Mouse (Mus musculus): ENCODE data around the gene Il17c. TPM values are rescaled to one million over a fixed set of nuclear protein-coding genes. Genes with fewer than 3 reads are reported as not detected.

Il17c gene
- polyA plus RNA-seq, 1 experiment from 2014 or later, result not detected

GRCm38 (mm10) chr8:122443262-122444006 lies 21.6 kb downstream of the Il17c start, which contains the start of gene Mvd:
TSS of gene Mvd (minus strand) at chr8:122443422.
- no peaks in the 10 kb centered on the region for H3K27me3 ChIP-seq (ENCODE audit: insufficient read depth, low read length)
- H3K4me2 ChIP-seq, result peak within 1 kb of the TSS; percentile 98
- H3K27ac ChIP-seq (ENCODE audit: low read depth), result peak within 1 kb of the TSS; percentile 97
- peaks cover 9% of the 10 kb centered on the region; the same call in 1 of the 2 replicates for H3K36me3 ChIP-seq (ENCODE audit: insufficient read depth)
- DNase-seq, result peak; percentile 100
- peak within 1 kb of the TSS; percentile 64 for H3K4me3 ChIP-seq (ENCODE audit: low read depth, low read length)
- WGBS, result under 1% methylated on average over 47 of the region's 47 CpGs
- H3K9ac ChIP-seq, result peak within 1 kb of the TSS; percentile 71
- H3K4me1 ChIP-seq (ENCODE audit: insufficient read depth), result peaks cover 10% of the 10 kb centered on the region; the same call in 1 of the 2 replicates
- no peaks in the 10 kb centered on the region for H3K9me3 ChIP-seq (ENCODE audit: low read depth, low read length)
- peak; percentile 98 for ATAC-seq (ENCODE audit: insufficient read depth)
- TF ChIP-seq CTCF (IDR thresholded peaks at IDR 0.05; ENCODE audit: low read depth), result peak; percentile 46

- H3K9ac ChIP-seq, result peak overlapping the region; percentile 71
- H3K27ac ChIP-seq (ENCODE audit: low read depth), result peak overlapping the region; percentile 97
- no peak for TF ChIP-seq CTCF (IDR thresholded peaks at IDR 0.05; ENCODE audit: low read depth)
- peak overlapping the region; percentile 64 for H3K4me3 ChIP-seq (ENCODE audit: low read depth, low read length)
- 1% methylated on average over 19 of the region's 19 CpGs for WGBS
- H3K27me3 ChIP-seq (ENCODE audit: insufficient read depth, low read length), result no peaks in the 10 kb centered on the region
- H3K9me3 ChIP-seq (ENCODE audit: low read depth, low read length), result no peaks in the 10 kb centered on the region
- peak; percentile 97 for DNase-seq
- peak overlapping the region; percentile 98 for H3K4me2 ChIP-seq
- ATAC-seq (ENCODE audit: insufficient read depth), result peak; percentile 76
- H3K4me1 ChIP-seq (ENCODE audit: insufficient read depth), result peaks cover 10% of the 10 kb centered on the region; the same call in 1 of the 2 replicates
- H3K36me3 ChIP-seq (ENCODE audit: insufficient read depth), result peaks cover 8% of the 10 kb centered on the region; the same call in 1 of the 2 replicates
Observed at GRCm38 (mm10) chr8:122444058-122444748, 22.4 kb downstream of the Il17c start.

GRCm38 (mm10) chr8:122445203-122445602 lies 23.4 kb downstream of the Il17c start:
- no peaks in the 10 kb centered on the region for H3K36me3 ChIP-seq (ENCODE audit: insufficient read depth)
- WGBS, result 64% methylated on average over 3 of the region's 3 CpGs
- ATAC-seq (ENCODE audit: insufficient read depth), result no peak
- H3K27ac ChIP-seq (ENCODE audit: low read depth), result peak overlapping the region; percentile 97; the same call in 1 of the 2 replicates
- H3K4me3 ChIP-seq (ENCODE audit: low read depth, low read length), result no peak overlapping the region
- H3K9me3 ChIP-seq (ENCODE audit: low read depth, low read length), result no peaks in the 10 kb centered on the region
- peaks cover 10% of the 10 kb centered on the region; the same call in 1 of the 2 replicates for H3K4me1 ChIP-seq (ENCODE audit: insufficient read depth)
- no peak for TF ChIP-seq CTCF (IDR thresholded peaks at IDR 0.05; ENCODE audit: low read depth)
- no peaks in the 10 kb centered on the region for H3K27me3 ChIP-seq (ENCODE audit: insufficient read depth, low read length)
- peak; percentile 20 for DNase-seq
- peak overlapping the region; percentile 98 for H3K4me2 ChIP-seq
- H3K9ac ChIP-seq, result no peak overlapping the region

GRCm38 (mm10) chr8:122451161-122451703 lies 29.4 kb downstream of the Il17c start:
- Histone ChIP-seq H3K27ac (ENCODE audit: low read depth) (0 out of 2 replicates have a peak overlapping the region, but pooled peaks have one; percentile 0), H3K9ac (no peak overlapping the region), H3K9me3 (ENCODE audit: low read depth, low read length) (no peaks in the 10 kb centered on the region), H3K27me3 (ENCODE audit: insufficient read depth, low read length) (no peaks in the 10 kb centered on the region), H3K4me1 (ENCODE audit: insufficient read depth) (no peaks in the 10 kb centered on the region), H3K4me2 (no peak overlapping the region), H3K36me3 (ENCODE audit: insufficient read depth) (no peaks in the 10 kb centered on the region), H3K4me3 (ENCODE audit: low read depth, low read length) (no peak overlapping the region)
- DNase-seq (no peak), ATAC-seq (ENCODE audit: insufficient read depth) (no peak)
- no peak for TF ChIP-seq CTCF (IDR thresholded peaks at IDR 0.05; ENCODE audit: low read depth)
- WGBS, result 73% methylated on average over 7 of the region's 7 CpGs

GRCm38 (mm10) chr8:122452154-122452553 lies 30.3 kb downstream of the Il17c start:
- DNase-seq, result no peak
- no peak overlapping the region for H3K4me3 ChIP-seq (ENCODE audit: low read depth, low read length)
- 79% methylated on average over 10 of the region's 10 CpGs for WGBS
- no peak for ATAC-seq (ENCODE audit: insufficient read depth)
- no peak overlapping the region for H3K27ac ChIP-seq (ENCODE audit: low read depth)
- no peak overlapping the region for H3K4me2 ChIP-seq
- no peaks in the 10 kb centered on the region for H3K27me3 ChIP-seq (ENCODE audit: insufficient read depth, low read length)
- H3K4me1 ChIP-seq (ENCODE audit: insufficient read depth), result no peaks in the 10 kb centered on the region
- no peak for TF ChIP-seq CTCF (IDR thresholded peaks at IDR 0.05; ENCODE audit: low read depth)
- H3K9ac ChIP-seq, result no peak overlapping the region
- H3K36me3 ChIP-seq (ENCODE audit: insufficient read depth), result no peaks in the 10 kb centered on the region
- no peaks in the 10 kb centered on the region for H3K9me3 ChIP-seq (ENCODE audit: low read depth, low read length)

- WGBS, result 82% methylated on average over 6 of the region's 6 CpGs
- no peak for DNase-seq
- H3K4me3 ChIP-seq (ENCODE audit: low read depth, low read length), result no peak overlapping the region
- ATAC-seq (ENCODE audit: insufficient read depth), result no peak
- no peaks in the 10 kb centered on the region for H3K4me1 ChIP-seq (ENCODE audit: insufficient read depth)
- no peak overlapping the region for H3K27ac ChIP-seq (ENCODE audit: low read depth)
- no peak overlapping the region for H3K4me2 ChIP-seq
- H3K9ac ChIP-seq, result no peak overlapping the region
- no peaks in the 10 kb centered on the region for H3K9me3 ChIP-seq (ENCODE audit: low read depth, low read length)
- H3K36me3 ChIP-seq (ENCODE audit: insufficient read depth), result no peaks in the 10 kb centered on the region
- peaks cover 10% of the 10 kb centered on the region for H3K27me3 ChIP-seq (ENCODE audit: insufficient read depth, low read length)
- no peak for TF ChIP-seq CTCF (IDR thresholded peaks at IDR 0.05; ENCODE audit: low read depth)
Observed at GRCm38 (mm10) chr8:122454409-122454808, 32.6 kb downstream of the Il17c start.

GRCm38 (mm10) chr8:122457171-122457570 lies 35.4 kb downstream of the Il17c start:
- no peak for ATAC-seq (ENCODE audit: insufficient read depth)
- peaks cover 34% of the 10 kb centered on the region for H3K27me3 ChIP-seq (ENCODE audit: insufficient read depth, low read length)
- TF ChIP-seq CTCF (IDR thresholded peaks at IDR 0.05; ENCODE audit: low read depth), result no peak

More at GRCm38 (mm10) chr8:122457171-122457570, 35.4 kb downstream of the Il17c start:
- H3K27ac ChIP-seq (ENCODE audit: low read depth), result no peak overlapping the region
- no peak overlapping the region for H3K4me2 ChIP-seq
- 55% methylated on average over 11 of the region's 11 CpGs for WGBS
- no peak overlapping the region for H3K4me3 ChIP-seq (ENCODE audit: low read depth, low read length)
- 0 out of 2 replicates have a peak, but pooled peaks cover 3% of the 10 kb centered on the region for H3K4me1 ChIP-seq (ENCODE audit: insufficient read depth)
- no peak for DNase-seq
- H3K9me3 ChIP-seq (ENCODE audit: low read depth, low read length), result no peaks in the 10 kb centered on the region
- H3K9ac ChIP-seq, result no peak overlapping the region
- no peaks in the 10 kb centered on the region for H3K36me3 ChIP-seq (ENCODE audit: insufficient read depth)
